Mouse (Mus musculus) midbrain, embryonic 14.5 days (tissue): Measurements from ENCODE around the gene Hoxd12. TPM values are rescaled to one million over a fixed set of nuclear protein-coding genes. Genes with fewer than 3 reads are reported as not detected.

Experiments
- ATAC-seq: fragments of 200-750 bp; cut with Nextera tagmentation; 2 replicates; pipeline ENCODE4 v1.8.0; 2017; ENCODE audit warnings: moderate number of reproducible peaks, moderate library complexity; ENCODE audit not compliant: low FRiP score, low TSS enrichment
- DNase-seq: peaks from one replicate; pipeline ENCODE4 v3.0.0-alpha.2; 2015
- H3K27ac ChIP-seq: fragments of 300-500 bp; sonication (generic); replicated peaks from 2 replicates; pipeline ENCODE4 v1.5.1; 2014; ENCODE audit warnings: mild to moderate bottlenecking, low read depth, low read length, moderate library complexity
- H3K27me3 ChIP-seq: fragments of 300-500 bp; sonication (generic); 2 replicates; pipeline ENCODE4 v1.6.1; 2014; ENCODE audit warnings: low read length, control low read depth, mixed read lengths; ENCODE audit not compliant: control insufficient read depth, insufficient read depth
- H3K36me3 ChIP-seq: fragments of 300-500 bp; sonication (generic); 2 replicates; pipeline ENCODE4 v1.6.1; 2014; ENCODE audit warnings: low read length, control low read depth; ENCODE audit not compliant: control insufficient read depth, insufficient read depth
- H3K4me1 ChIP-seq: fragments of 300-500 bp; sonication (generic); 2 replicates; pipeline ENCODE4 v1.6.1; 2014; ENCODE audit warnings: mild to moderate bottlenecking, antibody characterized with exemption, low read length, control low read depth; ENCODE audit not compliant: control insufficient read depth, insufficient read depth
- H3K4me2 ChIP-seq: fragments of 300-500 bp; sonication (generic); 2 replicates; pipeline ENCODE4 v1.6.1; 2014; ENCODE audit warnings: mild to moderate bottlenecking, low read length, moderate library complexity
- H3K4me3 ChIP-seq: fragments of 300-500 bp; sonication (generic); replicated peaks from 2 replicates; pipeline ENCODE4 v1.5.1; 2014; ENCODE audit warnings: low read depth, low read length
- H3K9ac ChIP-seq: fragments of 300-500 bp; sonication (generic); replicated peaks from 2 replicates; pipeline ENCODE4 v1.6.1; 2014; ENCODE audit warnings: mild to moderate bottlenecking, low read length, moderate library complexity
- H3K9me3 ChIP-seq: fragments of 300-500 bp; sonication (generic); 2 replicates; pipeline ENCODE4 v1.6.1; 2016; ENCODE audit warnings: low read length, control low read depth, mixed read lengths; ENCODE audit not compliant: control insufficient read depth
- WGBS: fragments of 180-500 bp; shearing (Covaris S2); extraction: QIAGEN DNeasy Blood & Tissue Kit; methylation state at CpG from one replicate; pipeline ENCODE4 v1.1.7; 2014; 5-methylcytosine and 5-hydroxymethylcytosine counted together
- polyA plus RNA-seq: library from polyadenylated mRNA; unstranded; fragments of >200 nt; fragmentation: Nextera tagmentation; extraction: Ambion mirVana; gene quantifications from 2 replicates; pipeline ENCODE4 v1.2.1, GENCODE M21; 2014

Gene Hoxd12
- polyA plus RNA-seq, 1 experiment from 2014 or later: not detected

- Histone ChIP-seq H3K4me3 (no peak overlapping the region), H3K27ac (no peak overlapping the region), H3K9ac (no peak overlapping the region), H3K4me1 (0 out of 2 replicates have a peak, but pooled peaks cover 4% of the 10 kb centered on the region), H3K9me3 (no peaks in the 10 kb centered on the region), H3K36me3 (no peaks in the 10 kb centered on the region), H3K27me3 (peaks cover 98% of the 10 kb centered on the region), H3K4me2 (no peak overlapping the region)
- DNase-seq (no peak), ATAC-seq (no peak)
- under 1% methylated on average over 12 of the region's 12 CpGs for WGBS
These were observed 9.3 kb downstream of the Hoxd12 start for GRCm38 (mm10) chr2:74684106-74684505.

- no peak for DNase-seq
- H3K4me1 ChIP-seq: 0 out of 2 replicates have a peak, but pooled peaks cover 4% of the 10 kb centered on the region
- no peak overlapping the region for H3K4me3 ChIP-seq
- 15% methylated on average over 4 of the region's 4 CpGs for WGBS
- no peaks in the 10 kb centered on the region for H3K36me3 ChIP-seq
- no peak for ATAC-seq
- H3K9ac ChIP-seq: no peak overlapping the region
- no peak overlapping the region for H3K4me2 ChIP-seq
- no peak overlapping the region for H3K27ac ChIP-seq
- H3K9me3 ChIP-seq: no peaks in the 10 kb centered on the region
- H3K27me3 ChIP-seq: peaks cover 98% of the 10 kb centered on the region
These were observed 10.3 kb downstream of the Hoxd12 start for GRCm38 (mm10) chr2:74685059-74685603.

GRCm38 (mm10) chr2:74686301-74686987 lies 11.6 kb downstream of the Hoxd12 start:
- WGBS: 5% methylated on average over 17 of the region's 17 CpGs
- 0 out of 2 replicates have a peak, but pooled peaks cover 4% of the 10 kb centered on the region for H3K4me1 ChIP-seq
- H3K27ac ChIP-seq: no peak overlapping the region
- H3K4me2 ChIP-seq: no peak overlapping the region
- ATAC-seq: no peak
- H3K27me3 ChIP-seq: peaks cover 95% of the 10 kb centered on the region
- H3K4me3 ChIP-seq: no peak overlapping the region
- no peak overlapping the region for H3K9ac ChIP-seq
- no peaks in the 10 kb centered on the region for H3K36me3 ChIP-seq
- peak; percentile 88 for DNase-seq
- no peaks in the 10 kb centered on the region; the same call in 1 of the 2 replicates for H3K9me3 ChIP-seq

- DNase-seq (no peak), ATAC-seq (no peak)
- 0 out of 2 replicates have a peak, but pooled peaks cover 4% of the 10 kb centered on the region for H3K4me1 ChIP-seq
- peaks cover 95% of the 10 kb centered on the region for H3K27me3 ChIP-seq
- under 1% methylated on average over 27 of the region's 27 CpGs for WGBS
- no peak overlapping the region for H3K27ac ChIP-seq
- H3K9me3 ChIP-seq: no peaks in the 10 kb centered on the region; the same call in 1 of the 2 replicates
- no peaks in the 10 kb centered on the region for H3K36me3 ChIP-seq
- H3K4me3 ChIP-seq: no peak overlapping the region
- no peak overlapping the region for H3K9ac ChIP-seq
- no peak overlapping the region for H3K4me2 ChIP-seq
These were observed 12.3 kb downstream of the Hoxd12 start for GRCm38 (mm10) chr2:74686988-74687697.

- Histone ChIP-seq H3K4me3 (no peak overlapping the region), H3K4me2 (no peak overlapping the region), H3K4me1 (no peaks in the 10 kb centered on the region), H3K27me3 (peaks cover 95% of the 10 kb centered on the region), H3K27ac (no peak overlapping the region), H3K9me3 (no peaks in the 10 kb centered on the region; the same call in 1 of the 2 replicates), H3K9ac (no peak overlapping the region), H3K36me3 (no peaks in the 10 kb centered on the region)
- no peak for ATAC-seq
- no peak for DNase-seq
- WGBS: 1% methylated on average over 31 of the region's 31 CpGs
These were observed 13.1 kb downstream of the Hoxd12 start for GRCm38 (mm10) chr2:74687698-74688555.

- H3K4me1 ChIP-seq: no peaks in the 10 kb centered on the region
- no peak for DNase-seq
These were observed 14.2 kb downstream of the Hoxd12 start for GRCm38 (mm10) chr2:74688795-74689573.

GRCm38 (mm10) chr2:74689574-74690337 lies 14.9 kb downstream of the Hoxd12 start:
- 1% methylated on average over 24 of the region's 24 CpGs for WGBS
- H3K27me3 ChIP-seq: peaks cover 95% of the 10 kb centered on the region
- no peak for ATAC-seq
- H3K9me3 ChIP-seq: no peaks in the 10 kb centered on the region; the same call in 1 of the 2 replicates
- no peak overlapping the region for H3K4me3 ChIP-seq
- no peak overlapping the region for H3K9ac ChIP-seq
- H3K27ac ChIP-seq: no peak overlapping the region
- no peaks in the 10 kb centered on the region for H3K4me1 ChIP-seq
- no peaks in the 10 kb centered on the region for H3K36me3 ChIP-seq
- H3K4me2 ChIP-seq: no peak overlapping the region
- DNase-seq: no peak

More at GRCm38 (mm10) chr2:74688795-74689573, 14.2 kb downstream of the Hoxd12 start:
- no peaks in the 10 kb centered on the region; the same call in 1 of the 2 replicates for H3K9me3 ChIP-seq
- H3K9ac ChIP-seq: no peak overlapping the region
- no peaks in the 10 kb centered on the region for H3K36me3 ChIP-seq
- 3% methylated on average over 12 of the region's 12 CpGs for WGBS
- peaks cover 95% of the 10 kb centered on the region for H3K27me3 ChIP-seq
- H3K27ac ChIP-seq: no peak overlapping the region
- ATAC-seq: no peak
- no peak overlapping the region for H3K4me2 ChIP-seq
- H3K4me3 ChIP-seq: no peak overlapping the region
